Mouse (Mus musculus) heart, adult 2 months (tissue): ENCODE measurements around the gene Grik4. TPM values are rescaled to one million over a fixed set of nuclear protein-coding genes. Genes with fewer than 3 reads are reported as not detected.

Experiments used
- DNase-seq, 2 experiments: peaks; one replicate each; pipeline ENCODE4 v3.0.0; 2021
- H3K27ac ChIP-seq: fragments of 200-600 bp; 2 replicates; pipeline ENCODE4 v1.8.1; 2022
- H3K27me3 ChIP-seq: fragments of 200-500 bp; 2 replicates; pipeline ENCODE4 v1.6.1; 2012; ENCODE audit warnings: mild to moderate bottlenecking, low read length, inconsistent platforms, mixed read lengths; ENCODE audit not compliant: control insufficient read depth, insufficient read depth
- H3K36me3 ChIP-seq: fragments of 200-500 bp; 2 replicates; pipeline ENCODE4 v1.6.1; 2012; ENCODE audit warnings: low read length, inconsistent platforms; ENCODE audit not compliant: control insufficient read depth, insufficient read depth
- H3K4me1 ChIP-seq: fragments of 200-500 bp; 2 replicates; pipeline ENCODE4 v1.6.1; 2011; ENCODE audit warnings: low read length; ENCODE audit not compliant: control insufficient read depth, insufficient read depth
- H3K4me3 ChIP-seq: fragments of 200-600 bp; 2 replicates; pipeline ENCODE4 v1.8.1; 2022
- H3K79me2 ChIP-seq: fragments of 200-500 bp; replicated peaks from 2 replicates; pipeline ENCODE4 v1.6.1; 2012; ENCODE audit warnings: mild to moderate bottlenecking, inconsistent platforms, low read length, moderate library complexity, mixed read lengths; ENCODE audit not compliant: control insufficient read depth, insufficient read depth
- H3K9ac ChIP-seq: fragments of 200-500 bp; 2 replicates; pipeline ENCODE4 v1.6.1; 2012; ENCODE audit warnings: low read depth, mild to moderate bottlenecking, control low read depth, inconsistent platforms, low read length, mixed read lengths
- CTCF ChIP-seq: fragments of 200-600 bp; IDR thresholded peaks from 2 replicates; pipeline ENCODE4 v1.8.1; 2022; ENCODE audit warnings: antibody characterized with exemption, mild to moderate bottlenecking, moderate library complexity
- EP300 ChIP-seq: fragments of 200-500 bp; IDR thresholded peaks from 2 replicates; pipeline ENCODE4 v1.6.1; 2011; ENCODE audit warnings: low read depth, low read length, control low read depth; ENCODE audit not compliant: insufficient read depth
- POLR2A ChIP-seq: fragments of 200-500 bp; IDR thresholded peaks from 2 replicates; pipeline ENCODE4 v1.6.1; 2011; ENCODE audit warnings: mild to moderate bottlenecking, low read depth, low read length, control low read depth; ENCODE audit not compliant: insufficient read depth
- WGBS: fragments of 180-500 bp; shearing (Covaris S2); methylation state at CpG from one replicate; pipeline ENCODE4 v1.1.7; 2018; 5-methylcytosine and 5-hydroxymethylcytosine counted together
- intact Hi-C: fragments of 180-260 bp; cut with DNase I; formaldehyde crosslinking; loops from one replicate; pipeline ENCODE4 v1.15.1; 2025
- polyA plus RNA-seq: library from polyadenylated mRNA; depleted of rRNA; stranded (reverse); fragments of >200 nt; gene quantifications from 2 replicates; pipeline ENCODE4 v1.2.3, GENCODE M21; 2012
- total RNA-seq, 2 experiments: library from RNA; stranded (reverse); gene quantifications; 2 replicates each; pipeline ENCODE4 v1.2.3; 2021

Gene Grik4
- total and polyA plus RNA-seq, 3 experiments = 0.02 to 0.09 TPM; not detected in 1

GRCm38 (mm10) chr9:42674017-42674412 lies 270.3 kb downstream of the Grik4 start:
- no peak for DNase-seq
- no peaks in the 10 kb centered on the region for H3K4me1 ChIP-seq
- no peak overlapping the region for H3K9ac ChIP-seq
- no peak for TF ChIP-seq POLR2A
- TF ChIP-seq EP300 = no peak
- TF ChIP-seq CTCF = no peak
- no peaks in the 10 kb centered on the region for H3K79me2 ChIP-seq
- intact Hi-C loops = no loop called here
- H3K36me3 ChIP-seq = no peaks in the 10 kb centered on the region
- no peak overlapping the region for H3K27ac ChIP-seq
- H3K27me3 ChIP-seq = no peaks in the 10 kb centered on the region
- no peak overlapping the region for H3K4me3 ChIP-seq
- WGBS = 63% methylated on average over 5 of the region's 5 CpGs

- DNase-seq = no peak
- Histone ChIP-seq H3K79me2 (no peaks in the 10 kb centered on the region), H3K27ac (no peak overlapping the region), H3K4me3 (no peak overlapping the region), H3K27me3 (no peaks in the 10 kb centered on the region), H3K36me3 (no peaks in the 10 kb centered on the region), H3K4me1 (no peaks in the 10 kb centered on the region), H3K9ac (no peak overlapping the region)
- TF ChIP-seq EP300 = no peak
- TF ChIP-seq POLR2A = no peak
- WGBS = 60% methylated on average over 12 of the region's 12 CpGs
- intact Hi-C loops = no loop called here
Measured at GRCm38 (mm10) chr9:42673385-42674016, 270.8 kb downstream of the Grik4 start.

- TF ChIP-seq POLR2A = no peak
- no peak for TF ChIP-seq EP300
- no peak for TF ChIP-seq CTCF
- H3K4me3 ChIP-seq = no peak overlapping the region
- DNase-seq = no peak
- H3K9ac ChIP-seq = no peak overlapping the region
- no peaks in the 10 kb centered on the region for H3K79me2 ChIP-seq
- no peaks in the 10 kb centered on the region for H3K4me1 ChIP-seq
- no peaks in the 10 kb centered on the region for H3K36me3 ChIP-seq
- no peak overlapping the region for H3K27ac ChIP-seq
- intact Hi-C loops = no loop called here
- WGBS = 70% methylated on average over 8 of the region's 8 CpGs
- no peaks in the 10 kb centered on the region for H3K27me3 ChIP-seq
Measured at GRCm38 (mm10) chr9:42672982-42673381, 271.3 kb downstream of the Grik4 start.

GRCm38 (mm10) chr9:42670619-42671018 lies 273.7 kb downstream of the Grik4 start:
- DNase-seq = no peak
- H3K27me3 ChIP-seq = no peaks in the 10 kb centered on the region
- H3K27ac ChIP-seq = no peak overlapping the region
- intact Hi-C loops = no loop called here
- no peaks in the 10 kb centered on the region for H3K36me3 ChIP-seq
- no peak overlapping the region for H3K4me3 ChIP-seq
- no peaks in the 10 kb centered on the region for H3K4me1 ChIP-seq
- WGBS = 40% methylated on average over 2 of the region's 2 CpGs
- no peaks in the 10 kb centered on the region for H3K79me2 ChIP-seq
- H3K9ac ChIP-seq = no peak overlapping the region
- TF ChIP-seq POLR2A = no peak
- TF ChIP-seq CTCF = no peak
- TF ChIP-seq EP300 = no peak

- no peak overlapping the region for H3K9ac ChIP-seq
- H3K4me3 ChIP-seq = no peak overlapping the region
- H3K27me3 ChIP-seq = no peaks in the 10 kb centered on the region
- 38% methylated on average over 1 of the region's 1 CpGs for WGBS
- H3K36me3 ChIP-seq = no peaks in the 10 kb centered on the region
- intact Hi-C loops = no loop called here
- H3K27ac ChIP-seq = no peak overlapping the region
- no peak for DNase-seq
- no peaks in the 10 kb centered on the region for H3K4me1 ChIP-seq
- TF ChIP-seq CTCF (no peak), POLR2A (no peak), EP300 (no peak)
- no peaks in the 10 kb centered on the region for H3K79me2 ChIP-seq
Measured at GRCm38 (mm10) chr9:42661481-42661880, 282.8 kb downstream of the Grik4 start.

- Histone ChIP-seq H3K4me1 (no peaks in the 10 kb centered on the region), H3K27me3 (no peaks in the 10 kb centered on the region), H3K9ac (no peak overlapping the region), H3K27ac (no peak overlapping the region), H3K79me2 (no peaks in the 10 kb centered on the region), H3K4me3 (no peak overlapping the region), H3K36me3 (no peaks in the 10 kb centered on the region)
- intact Hi-C loops = no loop called here
- WGBS = 85% methylated on average over 2 of the region's 2 CpGs
- TF ChIP-seq POLR2A (no peak), CTCF (no peak), EP300 (no peak)
- DNase-seq = no peak
Measured at GRCm38 (mm10) chr9:42652756-42653155, 291.5 kb downstream of the Grik4 start.
